Mouse (Mus musculus): ENCODE results near the gene Mcoln2. TPM values are rescaled to one million over a fixed set of nuclear protein-coding genes. Genes with fewer than 3 reads are reported as not detected.
A peak's percentile ranks its signal among the peaks of the same experiment; 100 is the strongest.

Gene Mcoln2
- polyA plus RNA-seq, 1 experiment from 2014 or later = 2.3 TPM

DNA sequence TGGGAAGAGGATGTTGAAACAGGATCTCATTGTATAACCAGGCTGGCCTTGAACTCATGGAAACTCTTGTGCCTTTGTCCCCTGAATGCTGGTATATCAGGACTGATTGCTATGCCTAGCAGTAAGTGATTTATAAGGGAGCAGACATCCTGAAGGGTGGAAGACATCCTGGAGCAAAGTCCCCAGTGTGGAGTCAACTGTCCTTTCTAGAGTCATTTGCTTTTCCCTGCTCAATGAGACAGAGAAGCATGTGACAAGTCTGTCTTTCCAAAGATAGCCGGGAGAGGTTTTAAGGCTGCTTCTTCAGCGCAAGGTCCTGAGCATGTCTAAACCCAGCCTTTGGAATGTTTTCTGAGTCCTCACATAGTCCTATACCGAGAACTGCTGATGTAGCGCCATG, 19.7 kb downstream of the Mcoln2 start:
- Histone ChIP-seq H3K4me2 (no peak overlapping the region), H3K36me3 (no peaks in the 10 kb centered on the region), H3K9ac (no peak overlapping the region), H3K27me3 (no peaks in the 10 kb centered on the region), H3K27ac (no peak overlapping the region), H3K4me3 (no peak overlapping the region), H3K4me1 (no peaks in the 10 kb centered on the region), H3K9me3 (no peaks in the 10 kb centered on the region; the same call in 1 of the 2 replicates)
- no peak for ATAC-seq (ENCODE audit: borderline replicate concordance, extremely low read depth, low FRiP score, low TSS enrichment)
- 88% methylated on average over 4 of the region's 4 CpGs for WGBS

GRCm38 (mm10) chr3:146173030-146173429, 23.4 kb downstream of the Mcoln2 start:
- Histone ChIP-seq H3K27me3 (no peaks in the 10 kb centered on the region), H3K4me1 (0 out of 2 replicates have a peak, but pooled peaks cover under 1% of the 10 kb centered on the region), H3K36me3 (no peaks in the 10 kb centered on the region), H3K4me2 (no peak overlapping the region), H3K4me3 (no peak overlapping the region), H3K27ac (no peak overlapping the region), H3K9ac (no peak overlapping the region), H3K9me3 (no peaks in the 10 kb centered on the region; the same call in 1 of the 2 replicates)
- WGBS = 66% methylated on average over 5 of the region's 5 CpGs
- ATAC-seq (ENCODE audit: borderline replicate concordance, extremely low read depth, low FRiP score, low TSS enrichment) = no peak

DNA sequence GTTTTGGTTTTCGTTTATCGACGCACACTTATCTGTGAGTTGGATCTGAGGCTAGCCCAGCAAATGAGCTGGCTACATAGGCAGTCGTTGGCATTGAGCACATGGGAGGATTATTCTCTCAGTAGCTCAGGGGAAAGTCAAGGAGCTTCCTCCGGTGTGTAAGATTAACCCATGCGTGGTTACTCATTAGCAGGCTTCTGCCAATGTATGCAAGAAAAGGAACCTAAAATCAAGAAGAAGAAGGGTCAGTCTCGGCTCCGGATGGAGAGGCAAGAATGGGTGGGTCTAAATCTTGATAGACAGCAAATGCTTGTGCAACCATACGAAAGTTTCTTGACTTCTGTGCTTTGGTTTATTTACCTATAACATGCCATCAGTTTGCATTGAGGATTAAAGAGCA, 24.6 kb downstream of the Mcoln2 start:
- WGBS = 74% methylated on average over 9 of the region's 9 CpGs
- Histone ChIP-seq H3K27me3 (no peaks in the 10 kb centered on the region), H3K4me3 (no peak overlapping the region), H3K4me1 (0 out of 2 replicates have a peak, but pooled peaks cover 4% of the 10 kb centered on the region), H3K9ac (no peak overlapping the region), H3K9me3 (no peaks in the 10 kb centered on the region; the same call in 1 of the 2 replicates), H3K4me2 (no peak overlapping the region), H3K27ac (no peak overlapping the region), H3K36me3 (no peaks in the 10 kb centered on the region)
- ATAC-seq (ENCODE audit: borderline replicate concordance, extremely low read depth, low FRiP score, low TSS enrichment) = no peak

GRCm38 (mm10) chr3:146177295-146177694, 27.7 kb downstream of the Mcoln2 start:
- H3K4me1 ChIP-seq = peaks cover 13% of the 10 kb centered on the region; the same call in 1 of the 2 replicates
- peak overlapping the region; percentile 52 for H3K4me2 ChIP-seq
- H3K36me3 ChIP-seq = no peaks in the 10 kb centered on the region
- ATAC-seq (ENCODE audit: borderline replicate concordance, extremely low read depth, low FRiP score, low TSS enrichment) = no peak
- H3K27ac ChIP-seq = no peak overlapping the region
- no peaks in the 10 kb centered on the region for H3K27me3 ChIP-seq
- H3K4me3 ChIP-seq = no peak overlapping the region
- H3K9me3 ChIP-seq = no peaks in the 10 kb centered on the region
- 59% methylated on average over 7 of the region's 7 CpGs for WGBS
- H3K9ac ChIP-seq = no peak overlapping the region

GRCm38 (mm10) chr3:146177748-146178582, 28.3 kb downstream of the Mcoln2 start:
- WGBS = 4% methylated on average over 16 of the region's 16 CpGs
- Histone ChIP-seq H3K4me3 (peak overlapping the region; percentile 29), H3K27me3 (no peaks in the 10 kb centered on the region), H3K9me3 (no peaks in the 10 kb centered on the region), H3K4me2 (peak overlapping the region; percentile 52), H3K9ac (0 out of 2 replicates have a peak overlapping the region, but pooled peaks have one; percentile 21), H3K27ac (no peak overlapping the region), H3K4me1 (peaks cover 13% of the 10 kb centered on the region; the same call in 1 of the 2 replicates), H3K36me3 (no peaks in the 10 kb centered on the region)
- ATAC-seq (ENCODE audit: borderline replicate concordance, extremely low read depth, low FRiP score, low TSS enrichment) = peak; percentile 69; the same call in 1 of the 2 replicates

DNA sequence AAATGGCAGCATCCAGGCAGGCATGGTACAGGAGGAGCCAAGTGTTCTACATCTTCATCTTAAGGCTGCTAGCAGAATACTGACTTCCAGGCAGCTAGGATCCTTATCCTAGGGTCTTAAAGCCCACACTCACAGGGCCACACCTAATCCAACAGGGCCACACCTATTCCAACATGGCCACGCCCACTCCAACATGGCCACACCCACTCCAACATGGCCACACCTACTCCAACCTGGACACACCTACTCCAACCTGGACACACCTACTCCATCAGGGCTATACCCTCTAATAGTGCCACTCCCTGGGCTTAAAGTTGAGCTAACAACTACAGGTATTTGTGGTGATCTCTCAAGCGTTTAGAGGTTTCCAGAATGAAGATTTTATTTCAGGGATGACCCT, 30.7 kb downstream of the Mcoln2 start:
- no peak overlapping the region for H3K4me3 ChIP-seq
- no peak overlapping the region for H3K9ac ChIP-seq
- peaks cover 13% of the 10 kb centered on the region; the same call in 1 of the 2 replicates for H3K4me1 ChIP-seq
- no peaks in the 10 kb centered on the region for H3K27me3 ChIP-seq
- H3K4me2 ChIP-seq = no peak overlapping the region
- H3K27ac ChIP-seq = no peak overlapping the region
- ATAC-seq (ENCODE audit: borderline replicate concordance, extremely low read depth, low FRiP score, low TSS enrichment) = no peak
- WGBS = 40% methylated on average over 2 of the region's 2 CpGs
- H3K36me3 ChIP-seq = no peaks in the 10 kb centered on the region
- H3K9me3 ChIP-seq = no peaks in the 10 kb centered on the region

GRCm38 (mm10) chr3:146180986-146181385, 31.4 kb downstream of the Mcoln2 start:
- ATAC-seq (ENCODE audit: borderline replicate concordance, extremely low read depth, low FRiP score, low TSS enrichment) = no peak
- WGBS = 31% methylated on average over 3 of the region's 3 CpGs
- Histone ChIP-seq H3K27ac (no peak overlapping the region), H3K4me2 (no peak overlapping the region), H3K36me3 (no peaks in the 10 kb centered on the region), H3K4me1 (peaks cover 13% of the 10 kb centered on the region; the same call in 1 of the 2 replicates), H3K9me3 (no peaks in the 10 kb centered on the region), H3K4me3 (no peak overlapping the region), H3K9ac (no peak overlapping the region), H3K27me3 (no peaks in the 10 kb centered on the region)

GRCm38 (mm10) chr3:146184992-146185657, 35.5 kb downstream of the Mcoln2 start:
- H3K9me3 ChIP-seq = no peaks in the 10 kb centered on the region
- ATAC-seq (ENCODE audit: borderline replicate concordance, extremely low read depth, low FRiP score, low TSS enrichment) = peak; percentile 43; the same call in 1 of the 2 replicates
- no peak overlapping the region for H3K9ac ChIP-seq
- 22% methylated on average over 13 of the region's 13 CpGs for WGBS
- no peaks in the 10 kb centered on the region for H3K27me3 ChIP-seq
- no peak overlapping the region for H3K4me3 ChIP-seq
- no peaks in the 10 kb centered on the region for H3K36me3 ChIP-seq
- no peak overlapping the region for H3K4me2 ChIP-seq
- no peak overlapping the region for H3K27ac ChIP-seq
- H3K4me1 ChIP-seq = no peaks in the 10 kb centered on the region

DNA sequence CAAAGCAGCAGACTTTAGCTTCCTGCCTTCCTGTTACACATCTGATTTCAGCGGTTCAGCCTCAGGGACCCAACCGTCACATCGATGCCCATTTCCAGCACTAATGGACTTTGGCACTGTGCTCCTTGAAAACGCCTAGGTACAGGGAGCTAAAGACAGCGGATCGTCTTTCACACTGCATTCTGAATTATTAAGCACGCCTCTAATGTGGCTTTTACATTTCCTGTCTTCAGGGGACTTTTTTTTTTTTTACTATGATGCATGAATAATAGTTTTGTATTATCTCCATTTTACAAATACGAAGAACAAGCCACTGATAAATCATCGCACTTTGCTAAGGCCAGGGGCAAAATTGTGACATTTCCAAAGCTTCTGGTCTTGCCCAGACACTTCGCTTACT, 36.4 kb downstream of the Mcoln2 start:
- no peaks in the 10 kb centered on the region for H3K36me3 ChIP-seq
- no peaks in the 10 kb centered on the region for H3K9me3 ChIP-seq
- 72% methylated on average over 10 of the region's 10 CpGs for WGBS
- H3K27ac ChIP-seq = no peak overlapping the region
- no peak overlapping the region for H3K9ac ChIP-seq
- H3K4me3 ChIP-seq = no peak overlapping the region
- no peak for ATAC-seq (ENCODE audit: borderline replicate concordance, extremely low read depth, low FRiP score, low TSS enrichment)
- H3K4me1 ChIP-seq = no peaks in the 10 kb centered on the region
- no peak overlapping the region for H3K4me2 ChIP-seq
- no peaks in the 10 kb centered on the region for H3K27me3 ChIP-seq

GRCm38 (mm10) chr3:146189933-146190332, 40.3 kb downstream of the Mcoln2 start:
- 73% methylated on average over 10 of the region's 10 CpGs for WGBS
- H3K27me3 ChIP-seq = no peaks in the 10 kb centered on the region
- no peaks in the 10 kb centered on the region for H3K36me3 ChIP-seq
- no peak overlapping the region for H3K4me3 ChIP-seq
- no peak for ATAC-seq (ENCODE audit: borderline replicate concordance, extremely low read depth, low FRiP score, low TSS enrichment)
- H3K27ac ChIP-seq = no peak overlapping the region
- H3K4me1 ChIP-seq = no peaks in the 10 kb centered on the region
- H3K4me2 ChIP-seq = no peak overlapping the region
- H3K9ac ChIP-seq = no peak overlapping the region
- no peaks in the 10 kb centered on the region for H3K9me3 ChIP-seq

GRCm38 (mm10) chr3:146192507-146192906, 42.9 kb downstream of the Mcoln2 start:
- H3K27me3 ChIP-seq = no peaks in the 10 kb centered on the region
- H3K9me3 ChIP-seq = no peaks in the 10 kb centered on the region
- H3K9ac ChIP-seq = no peak overlapping the region
- H3K4me3 ChIP-seq = no peak overlapping the region
- no peaks in the 10 kb centered on the region for H3K36me3 ChIP-seq
- no peak overlapping the region for H3K27ac ChIP-seq
- H3K4me2 ChIP-seq = no peak overlapping the region
- H3K4me1 ChIP-seq = no peaks in the 10 kb centered on the region
- ATAC-seq (ENCODE audit: borderline replicate concordance, extremely low read depth, low FRiP score, low TSS enrichment) = no peak
- WGBS = 79% methylated on average over 1 of the region's 1 CpGs

DNA sequence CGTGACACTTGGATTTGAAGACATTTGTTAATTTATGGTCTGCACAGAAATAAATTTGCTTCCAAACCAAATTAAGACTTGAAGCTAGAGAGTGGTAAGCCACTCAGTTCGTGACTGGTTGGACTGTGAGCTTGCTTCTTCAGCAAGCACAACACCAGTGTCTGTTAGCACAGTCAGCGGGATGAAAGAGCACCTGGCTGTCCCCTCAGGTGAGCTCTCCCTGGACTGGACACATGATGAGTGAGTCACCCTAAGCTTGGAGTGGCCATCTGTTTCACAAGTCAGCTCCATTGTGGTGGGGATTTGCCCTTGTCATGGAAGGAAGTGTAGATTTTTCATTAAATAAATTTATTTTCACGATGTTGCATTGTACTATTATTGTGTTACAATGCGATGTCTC, 45.5 kb downstream of the Mcoln2 start:
- Histone ChIP-seq H3K4me3 (no peak overlapping the region), H3K27ac (no peak overlapping the region), H3K4me1 (no peaks in the 10 kb centered on the region), H3K36me3 (no peaks in the 10 kb centered on the region), H3K9me3 (no peaks in the 10 kb centered on the region), H3K27me3 (no peaks in the 10 kb centered on the region), H3K9ac (no peak overlapping the region), H3K4me2 (no peak overlapping the region)
- ATAC-seq (ENCODE audit: borderline replicate concordance, extremely low read depth, low FRiP score, low TSS enrichment) = no peak
- WGBS = 79% methylated on average over 5 of the region's 5 CpGs

Measured in lung, embryonic 15.5 days (tissue).